Mouse (Mus musculus): ENCODE measurements around the gene Sftpd.

The Sftpd gene

DNA sequence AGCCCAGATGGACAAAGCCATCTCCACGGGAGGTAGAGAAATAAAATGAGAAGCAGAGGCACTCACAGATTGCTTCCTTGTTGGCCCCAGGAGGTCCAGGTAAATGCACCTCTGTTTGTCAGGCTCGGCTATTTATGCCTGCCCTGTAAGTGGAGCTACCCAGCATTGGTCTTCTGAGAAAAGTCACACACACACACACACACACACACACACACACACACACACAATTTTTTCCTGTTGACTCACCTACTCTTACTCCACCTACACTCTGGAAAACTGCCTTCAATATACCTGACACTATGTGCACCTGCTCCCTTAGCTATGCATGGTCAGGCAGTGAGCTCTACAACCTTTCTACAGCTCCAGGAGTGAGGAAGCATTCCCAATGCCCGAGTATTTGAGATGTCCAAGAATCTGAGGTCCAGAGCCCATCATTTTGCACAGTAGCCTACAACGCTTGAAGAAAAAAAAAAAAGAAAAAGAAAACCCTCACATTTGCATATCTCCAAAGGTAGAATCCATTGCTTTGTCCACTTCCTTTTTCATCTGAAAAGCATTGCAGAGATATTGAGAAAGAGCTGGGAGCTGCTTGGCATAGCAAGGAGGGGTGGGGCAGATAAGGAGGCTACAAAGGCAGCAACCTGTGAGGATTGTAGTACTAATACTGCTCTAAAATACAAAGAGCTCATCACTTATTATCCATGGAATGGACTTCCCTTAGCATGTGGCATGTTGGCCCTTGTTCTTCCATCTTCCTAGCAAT, at the start of gene Sftpd:
Gene Sftpd, minus strand, starts transcription at position 91 of the 763 bp plus-strand sequence.
- no peak for DNase-seq (ENCODE audit: low spot score)

DNA sequence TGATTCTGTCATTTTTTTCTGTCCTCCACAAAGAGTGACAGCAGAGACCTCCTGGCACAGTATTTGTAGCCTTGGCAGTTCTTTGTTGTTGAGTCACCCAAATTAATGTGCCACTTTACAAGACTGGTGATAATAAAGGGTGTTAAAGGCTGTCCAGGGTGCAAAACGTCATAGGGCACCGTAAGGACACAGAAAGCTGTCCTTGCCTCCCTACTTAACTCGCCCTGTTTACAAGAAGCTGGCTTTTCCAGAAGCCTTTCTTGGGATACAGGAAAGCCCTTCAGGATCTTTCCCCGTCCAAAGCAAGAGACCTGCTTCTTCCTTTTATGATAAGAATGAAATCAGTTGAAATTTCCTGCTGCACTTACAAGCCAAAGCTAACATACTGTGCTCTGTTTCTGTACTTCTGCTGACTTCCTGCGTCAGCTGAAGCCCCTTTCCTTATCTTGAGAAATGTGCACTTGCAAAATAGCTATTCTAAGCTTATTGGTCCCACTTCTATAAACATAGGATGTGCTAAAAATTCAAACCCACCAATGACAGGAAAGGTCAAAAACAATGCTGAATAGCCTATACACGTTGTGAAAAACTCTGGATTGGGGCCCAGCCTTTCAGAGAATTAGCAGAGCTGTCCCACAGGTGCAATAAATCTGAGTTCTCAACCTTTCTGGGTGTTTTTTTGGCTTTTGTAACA, 13.2 kb upstream of the Sftpd start:
- DNase-seq (ENCODE audit: low spot score), result no peak

DNA sequence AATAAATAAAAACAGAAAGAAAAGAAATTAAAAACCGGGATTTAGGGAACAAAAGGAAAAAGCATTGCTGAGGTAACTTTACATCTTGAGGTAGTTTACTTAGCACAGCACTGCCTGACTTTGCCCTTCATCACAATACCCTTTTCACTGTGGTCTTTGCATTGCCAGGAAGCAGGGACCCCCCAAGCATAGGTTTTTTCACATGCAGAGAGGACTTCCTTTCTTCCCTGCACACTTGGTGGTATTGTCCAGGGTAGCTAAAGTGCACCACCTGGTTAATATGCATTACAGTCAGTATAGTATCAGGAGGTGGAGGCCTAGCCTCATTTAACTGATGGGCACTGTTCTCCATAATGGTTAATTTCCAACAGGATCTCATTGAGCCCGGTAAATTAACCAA, 4.5 kb upstream of the Sftpd start:
- no peak for DNase-seq (ENCODE audit: low spot score)

DNA sequence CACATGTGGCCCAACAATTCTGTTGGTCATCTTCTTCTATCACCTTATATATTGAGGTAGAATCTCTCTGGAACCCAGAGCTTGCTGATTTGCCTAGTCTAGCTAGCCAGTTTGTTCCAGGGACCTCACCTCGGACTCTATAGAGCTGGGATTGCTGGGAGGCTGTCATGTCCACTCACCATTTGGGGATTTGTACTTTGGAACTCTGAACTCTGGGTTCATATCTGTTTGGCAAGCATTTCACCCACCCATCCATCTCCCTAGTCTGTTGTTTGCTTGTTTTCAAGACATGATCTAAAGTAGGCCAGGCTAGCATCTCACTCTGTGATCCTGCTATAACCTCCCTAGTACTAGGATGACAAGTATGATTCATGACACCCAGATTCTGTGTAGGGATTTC, 10.1 kb downstream of the Sftpd start:
- DNase-seq (ENCODE audit: low spot score), result no peak

DNA sequence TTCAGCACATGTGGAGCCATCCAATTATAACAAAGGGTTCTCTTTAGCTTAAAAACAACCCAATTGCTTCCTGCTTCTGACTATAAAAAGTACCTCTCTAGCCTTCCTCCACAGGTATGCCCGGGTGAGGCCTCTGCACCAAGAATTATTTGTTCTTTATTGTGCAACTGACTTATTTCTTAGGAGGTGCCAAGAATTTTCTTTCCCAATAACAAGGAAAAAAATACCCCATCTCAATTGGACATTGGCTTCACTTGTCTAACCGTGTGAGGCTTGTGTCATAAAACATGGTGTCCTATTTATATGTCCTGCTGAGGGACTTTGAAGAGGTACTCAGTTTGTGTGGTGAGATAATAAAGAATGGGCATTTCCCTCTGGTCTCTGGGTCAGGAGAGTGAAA, 14.4 kb downstream of the Sftpd start:
- no peak for DNase-seq (ENCODE audit: low spot score)

DNA sequence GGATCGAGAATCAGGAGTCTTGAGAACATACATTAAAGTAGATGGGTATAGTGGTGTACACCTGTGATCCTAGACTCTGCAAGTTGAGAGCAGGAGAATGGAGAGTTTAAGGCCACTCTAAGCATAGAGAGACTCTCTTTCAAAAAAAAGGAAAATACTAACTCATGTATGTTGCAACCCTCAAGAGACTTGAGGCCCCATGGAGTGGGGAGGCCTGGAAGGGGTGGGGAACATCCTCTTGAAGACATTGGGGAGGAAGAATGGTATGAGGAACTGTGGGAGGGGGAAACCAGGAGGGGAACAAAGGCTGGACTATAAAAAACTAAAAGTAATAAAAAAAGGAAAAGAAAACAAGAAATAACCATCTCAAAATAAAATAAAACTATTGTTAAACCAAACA, 16.4 kb downstream of the Sftpd start:
- DNase-seq (ENCODE audit: low spot score), result no peak

DNA sequence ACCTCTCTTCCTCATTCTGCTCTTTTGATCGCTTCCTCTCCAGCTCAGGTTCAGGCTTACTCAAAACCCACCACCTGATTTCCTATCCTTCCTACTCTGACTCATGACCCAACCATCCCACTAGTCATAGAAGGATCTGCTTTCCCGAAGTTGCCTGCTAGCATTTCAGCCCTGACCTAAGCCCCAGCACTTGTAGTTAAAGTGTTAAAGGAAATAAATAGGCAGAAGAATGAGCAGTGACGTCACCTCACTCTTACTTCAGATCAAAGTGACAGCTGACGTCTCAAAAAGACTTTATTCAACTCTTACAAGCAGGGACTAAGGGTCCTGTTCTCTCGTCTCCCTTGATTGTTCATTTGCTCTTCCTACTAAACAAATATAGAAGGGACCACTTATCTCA, 17.7 kb downstream of the Sftpd start:
- DNase-seq (ENCODE audit: low spot score), result no peak

DNA sequence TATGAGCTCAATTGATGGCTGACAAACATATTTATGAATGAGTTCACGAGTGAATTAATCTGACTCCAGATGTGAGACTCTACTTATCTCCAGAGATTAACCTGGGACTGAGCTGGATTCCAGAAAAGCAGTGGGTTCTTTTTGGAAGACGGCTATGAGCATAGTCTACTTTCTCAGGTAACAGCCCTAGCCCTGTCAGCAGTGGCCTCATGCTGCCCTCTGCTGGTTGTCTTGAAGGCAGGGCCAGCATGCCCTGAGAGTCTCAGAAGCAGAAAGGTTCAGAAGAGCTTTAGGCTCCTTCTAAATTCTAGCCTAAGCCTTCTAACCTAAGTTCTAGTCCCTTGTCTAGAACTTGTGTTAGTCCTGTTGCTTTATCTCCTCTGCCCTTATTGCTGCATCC, 22.3 kb downstream of the Sftpd start:
- DNase-seq (ENCODE audit: low spot score), result no peak

DNA sequence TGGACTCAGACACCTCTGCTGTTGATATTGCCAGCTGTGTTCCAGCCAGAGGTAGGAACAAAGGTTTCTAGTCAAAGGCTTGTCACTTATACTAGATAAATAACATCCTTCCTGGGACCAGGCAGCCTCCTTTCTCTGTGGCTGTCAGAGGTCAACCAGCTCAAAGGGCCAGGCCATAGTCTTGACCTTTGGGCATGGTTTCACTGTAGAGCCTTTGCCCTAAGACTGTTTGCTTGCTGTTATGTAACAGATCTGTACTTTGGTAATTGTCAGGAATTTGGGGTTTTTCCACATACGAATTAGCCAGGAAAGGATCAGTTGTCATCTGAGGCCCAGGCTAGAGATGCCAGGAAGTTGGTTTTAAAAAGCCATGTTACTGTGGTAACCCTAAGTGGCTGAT, 24.2 kb downstream of the Sftpd start:
- DNase-seq (ENCODE audit: low spot score), result no peak

DNA sequence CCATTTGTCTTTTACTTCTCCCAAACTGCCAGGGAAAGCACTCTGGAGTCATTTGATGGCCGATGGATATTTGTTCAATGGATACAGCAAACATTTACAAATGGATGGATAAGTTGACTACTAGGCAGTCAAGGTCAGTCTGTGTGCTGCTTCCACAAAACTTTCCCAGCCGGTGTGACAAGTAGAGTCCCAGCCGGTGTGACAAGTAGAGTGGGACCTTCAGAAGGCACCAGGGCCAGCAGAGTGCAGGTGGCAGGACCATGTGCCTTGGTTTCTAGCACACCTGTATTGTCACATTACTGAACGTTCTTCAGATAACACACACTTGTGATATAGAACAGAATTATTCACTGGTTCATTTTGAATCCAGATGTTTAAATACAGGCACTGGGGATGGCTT, 24.9 kb downstream of the Sftpd start:
- DNase-seq (ENCODE audit: low spot score), result no peak

DNA sequence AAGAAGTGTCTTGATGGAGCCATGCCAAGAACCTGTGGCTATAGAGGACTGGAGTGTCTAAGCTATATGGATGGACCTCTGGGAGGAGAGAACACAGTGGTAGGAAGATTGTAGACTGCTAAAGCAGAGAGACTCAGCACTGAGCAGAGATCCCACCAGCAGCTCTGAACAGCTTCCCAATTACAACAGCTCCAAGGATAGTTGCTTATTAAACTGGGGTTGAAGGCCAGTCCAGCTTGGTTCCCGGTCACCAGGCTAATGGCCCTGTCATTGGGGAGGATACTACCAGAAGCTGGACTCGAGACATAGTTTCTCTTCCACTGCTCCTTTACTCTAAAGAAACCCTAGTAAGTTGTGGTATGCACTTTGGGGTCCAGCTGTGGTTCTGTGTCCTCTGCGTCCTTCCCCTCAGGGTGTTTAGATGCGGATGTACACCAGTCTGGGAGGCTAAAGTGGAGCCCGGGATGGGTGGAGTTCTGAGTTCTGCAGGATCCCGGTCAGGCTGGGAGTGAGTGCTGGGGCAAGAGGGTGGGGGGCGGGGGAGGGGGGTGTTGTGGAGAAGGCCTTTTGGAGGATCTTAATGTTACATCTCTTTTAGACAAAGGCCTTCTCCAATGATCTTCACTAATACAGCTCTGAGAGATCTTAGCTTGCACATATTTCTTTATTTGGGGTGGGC, 33.6 kb downstream of the Sftpd start, which contains the start of gene Mbl1:
Gene Mbl1, plus strand, starts transcription at position 239 of the 679 bp plus-strand sequence.
- DNase-seq (ENCODE audit: low spot score), result no peak

DNA sequence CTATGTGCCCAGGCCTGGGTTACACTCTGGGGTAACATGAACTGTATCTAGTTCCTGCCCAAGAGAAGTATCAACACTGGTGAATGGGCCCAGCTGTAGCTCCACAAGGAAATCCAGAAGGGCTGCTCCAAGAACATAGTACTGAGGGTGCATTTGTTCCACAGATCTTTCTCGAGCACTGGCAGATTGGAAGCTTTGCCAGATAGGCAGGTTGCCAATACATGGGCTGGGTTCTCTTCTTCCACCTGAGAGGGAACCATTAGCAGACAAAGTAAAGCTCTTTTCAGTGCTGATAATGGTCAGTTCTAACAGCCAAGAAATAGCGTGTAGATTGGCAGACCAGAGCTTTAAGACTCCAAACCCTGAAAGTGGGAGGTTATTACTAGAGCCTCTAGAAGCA, 37.6 kb downstream of the Sftpd start:
- no peak for DNase-seq (ENCODE audit: low spot score)

DNA sequence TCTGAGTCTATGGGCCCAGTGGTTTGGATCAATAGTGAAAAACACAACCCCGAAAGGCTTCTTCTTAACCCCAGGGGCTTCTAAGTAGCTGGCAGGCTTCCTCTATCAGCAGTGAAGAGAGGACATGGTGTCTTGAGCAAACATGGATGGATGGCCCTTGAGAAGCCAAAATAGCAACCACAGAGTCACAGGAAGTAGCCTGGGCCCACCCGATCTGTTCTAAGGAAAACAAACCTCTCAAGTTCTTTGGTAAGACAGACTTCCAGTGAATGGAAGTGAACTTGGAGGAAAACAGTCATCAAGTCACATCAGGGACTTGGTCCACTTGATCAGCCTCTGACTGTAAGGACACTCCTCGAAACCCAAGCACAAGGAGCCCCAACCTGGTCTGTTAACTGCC, 38.0 kb downstream of the Sftpd start:
- DNase-seq (ENCODE audit: low spot score), result no peak

DNA sequence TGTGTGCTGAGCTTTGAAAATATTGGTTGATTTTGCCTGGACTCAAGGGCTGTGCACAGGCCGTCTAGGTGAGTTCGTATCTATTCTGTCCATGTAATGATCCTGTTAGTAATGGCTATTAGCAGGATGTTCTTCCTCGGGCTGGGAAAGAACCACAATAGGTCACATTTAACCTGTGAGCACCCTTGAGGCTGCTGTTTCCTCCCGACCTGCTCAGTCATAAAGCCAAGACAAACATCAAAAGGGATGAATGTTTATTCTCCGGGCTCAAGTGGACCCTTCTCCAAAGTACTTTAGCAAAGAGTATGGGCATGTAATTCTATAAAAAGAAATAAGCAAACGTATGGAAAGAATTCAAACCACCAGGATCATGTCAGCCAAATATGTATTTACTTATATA, 38.9 kb downstream of the Sftpd start:
- DNase-seq (ENCODE audit: low spot score), result no peak

DNA sequence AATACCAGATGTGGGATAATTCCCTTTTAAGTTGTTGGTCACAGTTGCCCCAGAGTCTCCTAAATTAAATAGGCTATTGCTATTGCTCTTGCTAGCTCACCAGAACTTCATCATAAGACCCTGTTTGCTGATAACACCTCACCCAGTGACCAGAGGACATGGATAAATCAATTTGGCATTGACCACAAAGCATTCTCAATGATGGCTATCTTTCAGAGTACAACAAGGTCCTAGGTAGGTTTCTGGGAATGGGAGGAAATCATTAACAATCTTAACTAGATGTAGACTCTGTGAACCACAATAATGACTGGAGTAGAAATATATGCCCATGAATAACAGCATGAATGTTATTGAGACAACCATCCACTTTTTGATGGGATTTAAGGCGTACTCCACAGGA, 44.3 kb downstream of the Sftpd start:
- no peak for DNase-seq (ENCODE audit: low spot score)

DNA sequence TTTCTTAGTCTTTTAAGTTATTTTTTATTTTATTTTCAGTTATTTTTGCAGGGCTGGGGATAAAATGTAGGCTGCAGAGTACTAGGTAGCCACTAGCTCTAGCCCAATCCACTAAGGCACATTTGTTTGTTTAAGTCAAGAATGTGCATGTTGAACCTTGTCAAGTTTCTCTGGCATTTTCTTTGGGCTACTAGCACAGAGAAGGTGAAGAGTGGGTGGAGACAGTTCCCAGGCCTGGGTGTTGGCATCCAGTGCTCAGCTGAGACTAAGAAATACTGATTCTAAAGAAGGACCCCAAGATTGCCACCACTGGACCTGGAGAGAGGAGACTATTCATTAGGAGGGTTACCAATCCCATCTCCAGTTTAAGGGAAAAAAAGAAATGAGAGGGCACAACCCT, 47.9 kb downstream of the Sftpd start:
- DNase-seq (ENCODE audit: low spot score), result no peak

DNA sequence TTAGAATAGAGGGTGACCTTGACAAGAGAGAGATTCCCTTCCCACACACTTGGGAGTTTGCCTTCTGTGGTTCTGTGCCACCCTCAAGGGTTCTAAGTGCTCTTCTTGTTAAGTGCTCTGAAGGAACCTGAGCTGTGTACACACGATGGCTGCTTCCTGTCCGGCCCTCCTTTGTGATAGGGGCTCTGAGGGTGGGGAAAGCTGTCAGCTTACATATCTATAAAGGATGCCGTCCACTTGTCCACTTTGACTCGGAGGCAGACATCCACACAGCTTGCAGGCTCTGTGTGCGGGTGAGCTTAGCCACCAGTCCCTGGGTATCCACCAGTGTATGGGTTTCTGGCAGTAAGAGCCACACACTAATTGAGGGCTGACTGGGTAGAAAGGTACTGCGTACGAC, 53.4 kb downstream of the Sftpd start, which contains the start of gene Sftpa1:
Gene Sftpa1, plus strand, starts transcription at position 243 of the 400 bp plus-strand sequence.
- DNase-seq (ENCODE audit: low spot score), result no peak

DNA sequence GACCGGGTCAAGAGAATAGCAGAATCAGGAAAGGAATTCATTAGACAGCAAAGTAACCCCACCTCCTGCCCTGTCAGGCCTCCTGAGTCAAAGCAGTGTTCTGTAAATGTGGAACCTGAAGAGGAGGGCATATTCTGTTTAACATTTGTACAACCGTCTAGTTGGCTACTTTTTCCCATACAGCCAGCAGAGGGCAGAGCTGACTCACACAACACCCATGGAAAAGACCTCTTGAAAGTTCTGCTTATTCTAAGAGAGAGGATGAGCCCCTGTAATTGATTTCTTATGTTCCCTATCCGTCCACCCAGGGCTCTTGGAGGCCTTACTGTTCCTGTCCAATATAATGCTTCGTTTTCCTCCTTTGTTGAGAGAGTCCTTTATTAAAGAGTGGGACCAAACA, 57.0 kb downstream of the Sftpd start:
- no peak for DNase-seq (ENCODE audit: low spot score)

DNA sequence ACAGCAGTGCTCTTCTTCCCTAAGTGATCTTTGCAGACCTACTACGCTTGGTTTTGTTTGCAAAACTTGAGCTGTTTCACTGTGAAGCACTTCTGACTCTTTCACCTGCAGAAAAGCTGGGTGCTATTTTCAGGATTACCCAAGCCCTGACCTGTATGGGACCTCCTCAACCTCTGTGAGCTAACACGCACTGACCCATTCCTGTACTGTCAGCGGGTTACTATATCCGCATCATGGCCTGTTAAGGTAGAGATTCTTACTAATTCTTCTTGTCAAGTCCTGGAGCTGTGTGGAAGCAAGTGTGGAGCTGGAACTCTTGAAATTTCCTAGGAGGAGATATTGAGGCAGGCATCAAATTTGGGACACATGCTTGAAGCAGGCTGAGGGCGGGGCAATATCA, 60.3 kb downstream of the Sftpd start:
- no peak for DNase-seq (ENCODE audit: low spot score)

All from ovary, postnatal 10 days (tissue).